Mouse (Mus musculus): ENCODE results near the gene Plpp2. TPM values are rescaled to one million over a fixed set of nuclear protein-coding genes. Genes with fewer than 3 reads are reported as not detected.

The Plpp2 gene
- total and polyA plus RNA-seq, 3 experiments, result 11.5 to 19.3 (median 13.9) TPM

GRCm38 (mm10) chr10:79557496-79557895 is 23.9 kb upstream of the Plpp2 start:
- Histone ChIP-seq H3K4me1 (ENCODE audit: control insufficient read depth in 1 of 2, insufficient read depth in 2 of 2) (peaks cover 11 to 24% of the 10 kb centered on the region in 2 experiments), H3K9ac (ENCODE audit: insufficient read depth, low read depth) (no peak overlapping the region), H3K27ac (ENCODE audit: insufficient read depth, low read depth) (no peak overlapping the region), H3K27me3 (replicated peaks) (peaks cover 29% of the 10 kb centered on the region), H3K4me3 (replicated peaks in 1 of 3; ENCODE audit: low read depth in 2 of 3, low read length in 2 of 3, poor library complexity in 1 of 3) (no peak overlapping the region), H3K36me3 (replicated peaks in 1 of 2; ENCODE audit: control insufficient read depth in 1 of 2, insufficient read depth in 1 of 2, low read length in 1 of 2) (peaks cover 0 to 1% of the 10 kb centered on the region in 2 experiments), H3K9me3 (replicated peaks; ENCODE audit: low read length) (peaks cover 7% of the 10 kb centered on the region), H3K4me2 (ENCODE audit: insufficient read depth, low read depth, poor library complexity, severe bottlenecking) (no peak overlapping the region), H3K79me2 (replicated peaks; ENCODE audit: control insufficient read depth, extremely low read depth, insufficient read depth, poor library complexity, severe bottlenecking) (peaks cover 6% of the 10 kb centered on the region)
- no peak for DNase-seq (ENCODE audit: extremely low read depth)
- no peak for TF ChIP-seq ZMIZ1 (IDR thresholded peaks at IDR 0.05; ENCODE audit: low read depth, low read length)
- in situ Hi-C loops (cut with MboI; ENCODE audit: low pct_ligation_motif_present, low pct_unique_long_range_greater_than_20kb, low sequenced_read_pairs) (no loop called here), dilution Hi-C loops (cut with MboI; ENCODE audit: extremely low pct_ligation_motif_present, extremely low pct_unique_long_range_greater_than_20kb, low sequenced_read_pairs) (no loop called here)

GRCm38 (mm10) chr10:79556951-79557350 is 23.4 kb upstream of the Plpp2 start:
- H3K4me1 ChIP-seq (ENCODE audit: control insufficient read depth in 1 of 2, insufficient read depth in 2 of 2), result peaks cover 11 to 28% of the 10 kb centered on the region in 2 experiments
- H3K79me2 ChIP-seq (replicated peaks; ENCODE audit: control insufficient read depth, extremely low read depth, insufficient read depth, poor library complexity, severe bottlenecking), result peaks cover 6% of the 10 kb centered on the region
- no peak overlapping the region for H3K9ac ChIP-seq (ENCODE audit: insufficient read depth, low read depth)
- no peak overlapping the region for H3K4me3 ChIP-seq (replicated peaks in 1 of 3; ENCODE audit: low read depth in 2 of 3, low read length in 2 of 3, poor library complexity in 1 of 3)
- DNase-seq (ENCODE audit: extremely low read depth), result no peak
- TF ChIP-seq PAX5 (IDR thresholded peaks at IDR 0.05; ENCODE audit: low read length) (no peak), CTCF (conservative IDR thresholded peaks at IDR 0.05 in 1 of 2, IDR thresholded peaks at IDR 0.05 in 1 of 2; ENCODE audit: low read depth in 2 of 2, low read length in 2 of 2) (no peak), RAD21 (IDR thresholded peaks at IDR 0.05; ENCODE audit: low read depth, low read length) (no peak), CHD2 (IDR thresholded peaks at IDR 0.05; ENCODE audit: low read length) (no peak), USF1 (IDR thresholded peaks at IDR 0.05; ENCODE audit: low read depth, low read length) (no peak)
- H3K36me3 ChIP-seq (replicated peaks in 1 of 2; ENCODE audit: control insufficient read depth in 1 of 2, insufficient read depth in 1 of 2, low read length in 1 of 2), result peaks cover 0 to 4% of the 10 kb centered on the region in 2 experiments
- in situ Hi-C loops (cut with MboI; ENCODE audit: low pct_ligation_motif_present, low pct_unique_long_range_greater_than_20kb, low sequenced_read_pairs), result no loop called here
- peaks cover 29% of the 10 kb centered on the region for H3K27me3 ChIP-seq (replicated peaks)
- H3K27ac ChIP-seq (ENCODE audit: insufficient read depth, low read depth), result no peak overlapping the region
- H3K4me2 ChIP-seq (ENCODE audit: insufficient read depth, low read depth, poor library complexity, severe bottlenecking), result no peak overlapping the region
- peaks cover 7% of the 10 kb centered on the region for H3K9me3 ChIP-seq (replicated peaks; ENCODE audit: low read length)
- dilution Hi-C loops (cut with MboI; ENCODE audit: extremely low pct_ligation_motif_present, extremely low pct_unique_long_range_greater_than_20kb, low sequenced_read_pairs), result no loop called here

DNA sequence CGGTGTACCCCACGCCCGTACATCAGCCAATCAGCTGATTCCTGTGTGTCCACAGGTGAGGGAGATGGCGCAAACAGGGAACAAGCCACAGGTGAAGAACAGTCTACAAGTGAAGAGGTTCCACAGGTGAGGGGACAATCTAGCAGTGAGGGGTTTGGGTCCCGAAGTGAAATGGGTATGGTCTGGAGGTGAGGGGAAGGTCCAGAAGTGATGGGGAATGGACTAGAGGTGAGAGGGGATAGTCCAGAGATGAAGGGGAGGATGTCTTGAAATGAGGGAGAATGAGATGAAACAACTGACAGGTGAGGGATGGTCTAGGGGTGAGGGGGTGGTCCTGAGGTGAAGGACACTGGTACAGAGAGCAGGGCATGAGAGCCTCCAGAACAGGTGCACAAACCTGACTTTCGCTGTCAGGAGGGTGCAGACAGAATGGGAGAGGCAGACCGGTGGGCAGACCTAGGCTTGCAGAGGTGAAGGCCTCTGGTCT is 21.7 kb upstream of the Plpp2 start:
- TF ChIP-seq TBP (conservative IDR thresholded peaks at IDR 0.05; ENCODE audit: low read depth, low read length), result no peak
- no peak for TF ChIP-seq POLR2AphosphoS2 (IDR thresholded peaks at IDR 0.05; ENCODE audit: low read depth, low read length)
- peak; percentile 28; the same call in 1 of the 2 replicates for TF ChIP-seq MEF2A (IDR thresholded peaks at IDR 0.05; ENCODE audit: borderline replicate concordance, low read depth, low read length)
- Histone ChIP-seq H3K9me3 (replicated peaks; ENCODE audit: low read length) (peaks cover 7% of the 10 kb centered on the region), H3K79me2 (replicated peaks; ENCODE audit: control insufficient read depth, extremely low read depth, insufficient read depth, poor library complexity, severe bottlenecking) (peaks cover 6% of the 10 kb centered on the region), H3K36me3 (replicated peaks in 1 of 2; ENCODE audit: control insufficient read depth in 1 of 2, insufficient read depth in 1 of 2, low read length in 1 of 2) (peaks cover 0 to 17% of the 10 kb centered on the region in 2 experiments), H3K4me1 (ENCODE audit: control insufficient read depth in 1 of 2, insufficient read depth in 2 of 2) (peaks cover 11 to 28% of the 10 kb centered on the region in 2 experiments), H3K9ac (ENCODE audit: insufficient read depth, low read depth) (peak overlapping the region; percentile 67), H3K27me3 (replicated peaks) (peaks cover 24% of the 10 kb centered on the region), H3K4me3 (replicated peaks in 1 of 3; ENCODE audit: low read depth in 2 of 3, low read length in 2 of 3, poor library complexity in 1 of 3) (peak overlapping the region; percentile 47 to 93 (median 91)), H3K4me2 (ENCODE audit: insufficient read depth, low read depth, poor library complexity, severe bottlenecking) (peak overlapping the region; percentile 48), H3K27ac (ENCODE audit: insufficient read depth, low read depth) (no peak overlapping the region)
- dilution Hi-C loops (cut with MboI; ENCODE audit: extremely low pct_ligation_motif_present, extremely low pct_unique_long_range_greater_than_20kb, low sequenced_read_pairs), result no loop called here
- in situ Hi-C loops (cut with MboI; ENCODE audit: low pct_ligation_motif_present, low pct_unique_long_range_greater_than_20kb, low sequenced_read_pairs), result no loop called here
- no peak for DNase-seq (ENCODE audit: extremely low read depth)

Data from CH12.LX (cell line).